Mouse (Mus musculus) liver, embryonic 14.5 days (tissue): Measurements from ENCODE around the gene Endou. TPM values are rescaled to one million over a fixed set of nuclear protein-coding genes. Genes with fewer than 3 reads are reported as not detected.

Experiments used
- ATAC-seq: fragments of 200-750 bp; cut with Nextera tagmentation; 2 replicates; pipeline ENCODE4 v1.8.0; 2017; ENCODE audit warnings: moderate number of reproducible peaks, mild to moderate bottlenecking, moderate library complexity; ENCODE audit not compliant: insufficient read depth
- DNase-seq, 3 experiments: peaks; one replicate each; pipeline ENCODE4 v3.0.0-alpha.2; 2012 to 2013; ENCODE audit warnings: low read depth in 3 of 3, low spot score in 3 of 3
- H3K27ac ChIP-seq: fragments of 300-500 bp; sonication (generic); 2 replicates; pipeline ENCODE4 v1.5.1; 2014; ENCODE audit warnings: moderate library complexity, mild to moderate bottlenecking, control low read depth, inconsistent platforms
- H3K27me3 ChIP-seq: fragments of 300-500 bp; sonication (generic); 2 replicates; pipeline ENCODE4 v1.6.1; 2014; ENCODE audit warnings: mild to moderate bottlenecking, low read length, moderate library complexity; ENCODE audit not compliant: control insufficient read depth, insufficient read depth
- H3K36me3 ChIP-seq: fragments of 300-500 bp; sonication (generic); replicated peaks from 2 replicates; pipeline ENCODE4 v1.6.1; 2014; ENCODE audit warnings: low read depth; ENCODE audit not compliant: control insufficient read depth, insufficient read depth
- H3K4me1 ChIP-seq, 2 experiments: fragments of 200-500 bp in 1 of 2; fragments of 300-500 bp in 1 of 2; sonication (generic) in 1 of 2; replicated peaks; 2 replicates each; pipeline ENCODE4 v1.6.1; 2012 to 2014; ENCODE audit warnings: antibody characterized with exemption in 1 of 2, inconsistent platforms in 1 of 2, low read length in 1 of 2; ENCODE audit not compliant: control insufficient read depth in 2 of 2, insufficient read depth in 2 of 2
- H3K4me2 ChIP-seq: fragments of 300-500 bp; sonication (generic); 2 replicates; pipeline ENCODE4 v1.6.1; 2014; ENCODE audit warnings: low read depth, mild to moderate bottlenecking, control low read depth, moderate library complexity
- H3K4me3 ChIP-seq, 2 experiments: fragments of 200-500 bp in 1 of 2; fragments of 300-500 bp in 1 of 2; sonication (generic) in 1 of 2; 2 replicates each; pipeline ENCODE4 v1.5.1; 2012 to 2014; ENCODE audit warnings: low read depth in 2 of 2, low read length in 2 of 2, mild to moderate bottlenecking in 2 of 2, control low read depth in 1 of 2, inconsistent platforms in 1 of 2, moderate library complexity in 1 of 2; ENCODE audit not compliant: insufficient read depth in 1 of 2
- H3K9ac ChIP-seq: fragments of 300-500 bp; sonication (generic); replicated peaks from 2 replicates; pipeline ENCODE4 v1.6.1; 2014; ENCODE audit warnings: mild to moderate bottlenecking, control low read depth, moderate library complexity
- H3K9me3 ChIP-seq: fragments of 300-500 bp; sonication (generic); 2 replicates; pipeline ENCODE4 v1.6.1; 2016; ENCODE audit warnings: low read length, mixed read lengths; ENCODE audit not compliant: control insufficient read depth
- CTCF ChIP-seq: IDR thresholded peaks from 2 replicates; pipeline ENCODE4 v1.5.1; 2016; ENCODE audit warnings: antibody characterized with exemption, low read depth, control low read depth
- EP300 ChIP-seq: IDR thresholded peaks from 2 replicates; pipeline ENCODE4 v1.6.1; 2016; ENCODE audit warnings: antibody characterized with exemption, low read depth
- WGBS: fragments of 180-500 bp; shearing (Covaris S2); extraction: QIAGEN DNeasy Blood & Tissue Kit; methylation state at CpG from one replicate; pipeline ENCODE4 v1.1.7; 2014; ENCODE audit not compliant: insufficient replicate concordance; 5-methylcytosine and 5-hydroxymethylcytosine counted together
- polyA plus RNA-seq, 2 experiments: library from polyadenylated mRNA; depleted of rRNA in 1 of 2; stranded (reverse) in 1 of 2; unstranded in 1 of 2; fragments of >200 nt; fragmentation: Nextera tagmentation in 1 of 2; extraction: Ambion mirVana in 1 of 2; gene quantifications; 2 replicates each; pipeline versions ENCODE4 v1.2.1 to v1.2.3; 2012 to 2014

Gene Endou
- polyA plus RNA-seq, 2 experiments = 0.01 TPM; not detected in 1

DNA sequence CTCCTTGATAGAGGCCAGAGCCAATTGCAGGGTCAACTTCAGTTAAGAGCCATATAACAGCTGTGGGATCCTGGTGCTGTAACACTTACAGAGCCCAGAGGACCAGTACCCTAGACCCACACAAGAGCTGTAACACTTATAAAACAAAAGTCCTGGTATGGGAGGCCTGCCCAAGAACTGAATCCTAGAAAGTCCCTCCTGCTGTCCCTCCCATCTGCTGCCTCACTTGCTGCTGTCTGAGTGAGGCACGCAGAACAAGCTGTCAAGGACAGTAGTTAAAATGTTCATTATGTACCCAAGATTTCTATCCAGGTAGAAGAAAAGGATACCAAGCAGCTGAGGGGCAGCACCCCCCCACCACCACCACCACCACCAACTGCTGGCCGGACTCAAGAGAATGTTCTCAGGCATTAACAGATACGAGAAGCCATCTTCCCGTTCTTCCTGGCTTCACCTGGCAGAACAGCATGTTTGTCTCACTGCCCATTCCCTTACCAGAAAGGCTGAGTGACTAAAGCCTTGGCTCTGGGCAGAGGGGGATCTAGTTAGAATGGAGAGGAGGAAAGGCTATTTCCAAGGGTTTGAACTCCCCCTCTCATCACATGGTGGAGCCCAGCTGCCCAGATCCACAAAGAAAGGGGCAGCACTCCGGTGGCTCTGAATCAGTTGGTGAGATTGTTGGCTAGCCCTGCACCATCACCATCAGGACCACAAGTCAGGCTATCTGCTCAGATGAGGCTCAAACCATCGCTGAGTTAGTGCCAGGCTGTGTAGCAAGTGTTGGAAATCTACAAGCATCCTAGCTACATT is 7.4 kb downstream of the Endou start:
- H3K4me1 ChIP-seq = no peaks in the 10 kb centered on the region
- no peaks in the 10 kb centered on the region for H3K36me3 ChIP-seq
- no peaks in the 10 kb centered on the region for H3K27me3 ChIP-seq
- DNase-seq = no peak
- TF ChIP-seq CTCF (no peak), EP300 (no peak)
- H3K4me2 ChIP-seq = no peak overlapping the region
- ATAC-seq = no peak
- H3K9ac ChIP-seq = no peak overlapping the region
- H3K27ac ChIP-seq = no peak overlapping the region
- H3K9me3 ChIP-seq = no peaks in the 10 kb centered on the region
- 73% methylated on average over 6 of the region's 6 CpGs for WGBS
- H3K4me3 ChIP-seq = no peak overlapping the region

DNA sequence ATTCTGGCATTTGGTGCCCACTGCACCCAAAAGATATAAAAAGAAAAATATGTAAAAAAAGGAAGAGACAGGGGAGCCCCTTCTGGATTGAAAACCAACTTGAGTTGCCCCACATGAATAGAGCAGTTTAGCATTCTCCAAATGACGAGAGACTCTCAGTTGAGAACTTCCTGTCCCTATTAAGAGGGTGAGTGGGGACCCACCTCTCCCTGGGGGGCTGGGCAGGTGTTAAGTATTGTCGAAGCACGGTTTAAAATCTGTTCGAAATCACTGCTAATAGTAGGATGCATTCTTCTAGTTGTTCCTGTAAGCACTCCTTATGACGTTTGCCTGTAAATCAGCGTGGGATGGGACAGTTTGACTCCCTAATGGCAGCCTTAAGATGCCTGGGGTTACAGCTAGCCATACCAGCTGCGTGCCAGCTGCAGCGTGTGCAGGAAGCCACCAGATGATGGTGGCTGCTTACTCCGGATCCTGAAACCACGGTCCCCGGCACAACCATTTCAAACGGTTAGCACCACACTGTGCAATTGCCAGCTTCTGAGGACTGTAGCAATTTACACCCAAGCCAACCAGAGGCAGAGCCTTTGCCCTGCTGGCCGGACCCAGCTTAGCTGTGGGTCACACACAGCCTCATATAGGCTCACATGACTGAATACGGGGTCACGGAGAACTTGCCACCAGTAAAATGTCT is 10.0 kb downstream of the Endou start:
- TF ChIP-seq CTCF (no peak), EP300 (no peak)
- no peak overlapping the region for H3K9ac ChIP-seq
- no peak overlapping the region for H3K4me2 ChIP-seq
- H3K27me3 ChIP-seq = no peaks in the 10 kb centered on the region
- H3K27ac ChIP-seq = no peak overlapping the region
- no peaks in the 10 kb centered on the region for H3K36me3 ChIP-seq
- ATAC-seq (no peak), DNase-seq (no peak)
- H3K4me3 ChIP-seq = no peak overlapping the region
- 56% methylated on average over 15 of the region's 15 CpGs for WGBS
- H3K9me3 ChIP-seq = no peaks in the 10 kb centered on the region
- H3K4me1 ChIP-seq = no peaks in the 10 kb centered on the region

DNA sequence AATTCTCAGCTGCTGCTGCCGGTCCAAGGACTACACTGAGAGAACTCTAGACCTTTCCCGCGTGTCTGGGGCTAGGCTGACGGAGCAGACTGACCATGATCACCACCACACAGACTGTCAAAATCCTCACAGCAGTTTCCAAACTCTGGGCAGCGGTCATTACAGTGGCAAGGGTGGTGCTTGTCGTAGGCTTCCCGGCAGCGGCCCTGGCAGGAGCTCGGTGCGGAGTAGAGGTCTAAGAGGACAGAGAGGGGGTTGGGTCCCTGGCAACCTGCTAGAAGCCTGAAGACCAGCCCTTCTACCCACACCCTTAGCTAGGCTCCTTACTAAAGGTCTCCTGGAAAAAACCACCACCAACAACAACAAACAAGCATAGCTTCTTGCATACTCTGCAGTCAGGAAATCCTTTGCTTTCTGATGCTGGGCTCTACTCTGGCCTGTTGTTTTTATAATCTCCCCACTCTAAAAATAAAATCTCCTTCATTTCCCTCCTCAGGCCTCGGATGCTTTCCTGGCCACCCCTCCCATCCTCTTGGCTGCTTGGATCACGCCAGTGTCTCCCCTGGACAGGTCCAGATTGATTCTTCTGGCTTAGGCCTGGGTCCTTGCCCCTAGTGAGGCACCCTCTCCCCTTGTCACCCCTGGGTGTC is 11.0 kb downstream of the Endou start:
- 66% methylated on average over 12 of the region's 12 CpGs for WGBS
- no peak overlapping the region for H3K4me3 ChIP-seq
- no peak for ATAC-seq

DNA sequence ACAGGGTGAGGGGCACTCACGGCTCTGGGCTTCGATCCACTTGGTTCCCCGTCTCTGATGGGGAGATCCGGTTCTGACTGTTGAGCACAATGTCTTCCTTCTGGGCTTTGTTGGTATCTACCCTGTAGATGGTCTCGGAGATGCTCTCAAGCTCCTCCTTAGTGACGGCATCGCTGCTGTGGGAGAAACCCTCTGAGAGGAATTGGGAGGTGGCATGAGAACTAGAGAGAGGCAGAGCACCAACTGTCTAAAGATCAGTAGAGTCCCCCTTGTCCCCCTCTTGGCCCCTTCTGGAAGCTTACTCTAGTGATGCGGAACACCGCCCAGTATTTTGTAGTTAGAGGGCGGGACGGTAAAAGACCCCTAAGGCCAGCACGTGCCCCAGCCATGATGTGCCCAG is 11.6 kb downstream of the Endou start:
- Histone ChIP-seq H3K9ac (no peak overlapping the region), H3K4me3 (no peak overlapping the region)
- 78% methylated on average over 12 of the region's 12 CpGs for WGBS

More for the DNA sequence above, 11.0 kb downstream of the Endou start:
- Histone ChIP-seq H3K9me3 (no peaks in the 10 kb centered on the region), H3K9ac (no peak overlapping the region), H3K27me3 (no peaks in the 10 kb centered on the region), H3K4me1 (no peaks in the 10 kb centered on the region), H3K36me3 (no peaks in the 10 kb centered on the region), H3K4me2 (no peak overlapping the region), H3K27ac (no peak overlapping the region)
- TF ChIP-seq CTCF (no peak), EP300 (no peak)
- no peak for DNase-seq

More for the DNA sequence above, 11.6 kb downstream of the Endou start:
- no peak overlapping the region for H3K27ac ChIP-seq
- ATAC-seq = no peak
- H3K4me2 ChIP-seq = no peak overlapping the region
- H3K9me3 ChIP-seq = no peaks in the 10 kb centered on the region
- TF ChIP-seq EP300 (no peak), CTCF (no peak)
- no peak for DNase-seq
- H3K27me3 ChIP-seq = no peaks in the 10 kb centered on the region
- no peaks in the 10 kb centered on the region for H3K36me3 ChIP-seq
- H3K4me1 ChIP-seq = no peaks in the 10 kb centered on the region
